In the genomic region with DNA sequence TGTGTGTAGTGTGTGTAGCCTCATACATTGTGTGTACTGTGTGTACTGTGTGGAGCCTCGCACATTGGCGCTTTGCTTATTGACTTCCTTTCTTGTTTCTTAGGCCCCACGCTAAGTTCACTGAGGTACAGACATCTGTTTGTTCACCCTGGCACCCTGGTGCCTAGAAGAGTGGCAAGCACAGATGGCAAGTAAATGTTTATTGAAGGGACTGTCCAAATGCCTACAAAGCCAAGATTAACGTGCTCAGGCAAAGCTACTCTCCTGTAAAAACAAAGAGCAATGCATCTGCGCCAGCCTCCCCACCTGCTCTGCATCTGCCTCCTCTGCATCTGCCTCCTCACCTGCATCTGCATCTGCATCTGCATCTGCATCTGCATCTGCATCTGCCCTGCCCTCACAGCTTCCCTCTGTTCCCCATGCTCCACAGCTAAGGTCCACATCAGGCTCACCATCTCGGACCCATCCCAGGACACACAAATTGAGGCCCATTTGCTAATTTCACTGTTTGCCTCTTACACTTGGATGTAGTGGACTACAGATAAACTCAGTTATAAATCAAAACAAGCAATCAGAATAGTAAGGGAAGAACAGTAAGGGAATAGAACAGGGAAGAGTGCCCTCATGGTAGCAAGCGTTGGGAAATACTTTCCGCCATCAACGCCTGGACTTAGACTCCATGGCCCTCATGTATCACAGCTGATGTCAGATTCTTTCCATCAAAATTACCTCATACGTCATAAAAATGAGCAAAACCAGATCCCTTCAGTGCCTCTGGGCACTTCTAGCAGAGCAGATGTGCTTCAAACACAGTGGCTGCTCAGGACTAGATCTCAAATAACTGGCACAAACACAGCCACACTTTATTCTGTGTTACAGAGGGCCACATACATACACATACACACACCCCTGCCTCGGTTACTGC, we compare ENCODE assay signal across 26 mouse cellular contexts.
A peak's percentile ranks its signal among the peaks of the same experiment; 100 is the strongest.
DNase-seq lines count a peak whose midpoint lies in the region; ATAC-seq and TF ChIP-seq lines count a peak whose summit lies in the region.
"Had no signal": no experiment of that assay in that cellular context is flagged by ENCODE, and none has a peak within 500 bp of the region (broad histone marks: within the 10 kb centered on the region; RNA-seq: fewer than 3 reads in every experiment).

No protein-coding gene starts in this region.

- no peak overlapping the region for H3K4me3 ChIP-seq in lung, embryonic 14.5 days (ENCODE audit: low read depth, low read length)
- H3K4me3 ChIP-seq in stomach, embryonic 15.5 days (replicated peaks) = no peak overlapping the region
- H3K4me3 ChIP-seq in stomach, postnatal 0 days (ENCODE audit: low read depth, low read length) = no peak overlapping the region
- H3K4me3 ChIP-seq in myocyte = no peak overlapping the region
- H3K4me3 ChIP-seq: embryonic facial prominence, embryonic 13.5 days; erythroblast, embryonic 14.5 days; forebrain, embryonic 12.5 days; heart, embryonic 15.5 days; limb, embryonic 15.5 days; midbrain, embryonic 10.5 days had no signal

- no peaks in the 10 kb centered on the region for H3K4me1 ChIP-seq in lung, embryonic 14.5 days (ENCODE audit: insufficient read depth)
- no peaks in the 10 kb centered on the region for H3K4me1 ChIP-seq in stomach, embryonic 15.5 days
- no peaks in the 10 kb centered on the region for H3K4me1 ChIP-seq in stomach, postnatal 0 days (replicated peaks; ENCODE audit: control insufficient read depth, insufficient read depth)
- H3K4me1 ChIP-seq: embryonic facial prominence, embryonic 13.5 days; forebrain, embryonic 12.5 days; heart, embryonic 15.5 days; limb, embryonic 15.5 days; midbrain, embryonic 10.5 days had no signal

- no peaks in the 10 kb centered on the region for H3K79me2 ChIP-seq in myocyte (ENCODE audit: control insufficient read depth, insufficient read depth)

- no peak overlapping the region for H3ac ChIP-seq in myocyte (ENCODE audit: control insufficient read depth, insufficient read length)

- H3K4me2 ChIP-seq in lung, embryonic 14.5 days = no peak overlapping the region
- no peak overlapping the region for H3K4me2 ChIP-seq in stomach, embryonic 15.5 days
- no peak overlapping the region for H3K4me2 ChIP-seq in stomach, postnatal 0 days (replicated peaks; ENCODE audit: low read depth)
- no peak overlapping the region for H3K4me2 ChIP-seq in myocyte (ENCODE audit: low read depth)
- H3K4me2 ChIP-seq: embryonic facial prominence, embryonic 13.5 days; forebrain, embryonic 12.5 days; heart, embryonic 15.5 days; hindbrain, embryonic 14.5 days; limb, embryonic 15.5 days had no signal

- 71% methylated on average over 11 of the region's 11 CpGs for WGBS in lung, embryonic 14.5 days
- 84% methylated on average over 11 of the region's 11 CpGs for WGBS in stomach, embryonic 15.5 days
- 81% methylated on average over 11 of the region's 11 CpGs for WGBS in stomach, postnatal 0 days

- ATAC-seq in lung, embryonic 14.5 days (ENCODE audit: insufficient read depth) = peak; percentile 23; the same call in 1 of the 2 replicates
- ATAC-seq in stomach, embryonic 15.5 days (ENCODE audit: insufficient read depth, low FRiP score, low read depth) = peak; percentile 16; the same call in 1 of the 2 replicates
- ATAC-seq in stomach, postnatal 0 days (ENCODE audit: low FRiP score, low TSS enrichment) = no peak
- ATAC-seq: inflammation-experienced regulatory T-cells, adult 6 months; Patski had no signal

- H3K9me3 ChIP-seq in lung, embryonic 14.5 days (ENCODE audit: low read depth, low read length) = no peaks in the 10 kb centered on the region
- H3K9me3 ChIP-seq in stomach, embryonic 15.5 days = no peaks in the 10 kb centered on the region
- H3K9me3 ChIP-seq in stomach, postnatal 0 days (ENCODE audit: control insufficient read depth, low read length) = no peaks in the 10 kb centered on the region
- H3K9me3 ChIP-seq: embryonic facial prominence, embryonic 13.5 days; forebrain, embryonic 12.5 days; heart, embryonic 15.5 days; limb, embryonic 15.5 days; midbrain, embryonic 10.5 days had no signal

- H3K9ac ChIP-seq in lung, embryonic 14.5 days = no peak overlapping the region
- H3K9ac ChIP-seq in stomach, embryonic 15.5 days = no peak overlapping the region
- H3K9ac ChIP-seq in stomach, postnatal 0 days (ENCODE audit: low read length) = no peak overlapping the region
- H3K9ac ChIP-seq: embryonic facial prominence, embryonic 13.5 days; forebrain, embryonic 12.5 days; heart, embryonic 15.5 days; hindbrain, embryonic 14.5 days; limb, embryonic 15.5 days had no signal

- TF ChIP-seq POLR2A in myocyte (IDR thresholded peaks at IDR 0.05; ENCODE audit: insufficient read length, low read depth) = no peak

- no peak overlapping the region for H3K27ac ChIP-seq in lung, embryonic 14.5 days (ENCODE audit: low read depth)
- H3K27ac ChIP-seq in stomach, embryonic 15.5 days = no peak overlapping the region
- H3K27ac ChIP-seq in stomach, postnatal 0 days (replicated peaks) = no peak overlapping the region
- H3K27ac ChIP-seq: embryonic facial prominence, embryonic 13.5 days; forebrain, embryonic 12.5 days; heart, embryonic 15.5 days; hindbrain, embryonic 14.5 days; limb, embryonic 15.5 days; midbrain, embryonic 10.5 days had no signal

- no peaks in the 10 kb centered on the region for H3K27me3 ChIP-seq in lung, embryonic 14.5 days (ENCODE audit: insufficient read depth, low read length)
- no peaks in the 10 kb centered on the region for H3K27me3 ChIP-seq in stomach, embryonic 15.5 days (replicated peaks)
- no peaks in the 10 kb centered on the region for H3K27me3 ChIP-seq in stomach, postnatal 0 days (ENCODE audit: control insufficient read depth, insufficient read depth, low read length)
- H3K27me3 ChIP-seq in myocyte (ENCODE audit: control insufficient read depth, insufficient read depth, insufficient read length) = no peaks in the 10 kb centered on the region
- H3K27me3 ChIP-seq: embryonic facial prominence, embryonic 13.5 days; forebrain, embryonic 12.5 days; heart, embryonic 15.5 days; limb, embryonic 15.5 days; Patski had no signal

- H3K36me3 ChIP-seq in lung, embryonic 14.5 days (ENCODE audit: insufficient read depth) = peaks cover 5% of the 10 kb centered on the region; the same call in 1 of the 2 replicates
- H3K36me3 ChIP-seq in stomach, embryonic 15.5 days = peaks cover 10% of the 10 kb centered on the region
- peaks cover 2% of the 10 kb centered on the region; the same call in 1 of the 2 replicates for H3K36me3 ChIP-seq in stomach, postnatal 0 days (ENCODE audit: control insufficient read depth, insufficient read depth, low read length)
- peaks cover 15% of the 10 kb centered on the region for H3K36me3 ChIP-seq in myocyte (ENCODE audit: control insufficient read depth, insufficient read depth)

- DNase-seq in cerebellum, adult 11-12 months = peak; percentile 49
- no peak for DNase-seq in cerebellum, postnatal 36 days
- DNase-seq in lung, embryonic 14.5 days = peak; percentile 43
- DNase-seq in lung, postnatal 4 days = no peak
- no peak for DNase-seq in stomach, postnatal 0 days (ENCODE audit: low spot score)
- no peak for DNase-seq in thymus, postnatal 25 days
- DNase-seq: adrenal gland, postnatal 36 days; embryo, embryonic 11 days; heart, postnatal 36 days; kidney, adult 9 months; kidney, postnatal 14 days; right cerebral cortex, adult 18-20 months; right cerebral cortex, postnatal 4 days; thymus, adult 18-20 months; thymus, postnatal 4 days had no signal

- no peak for TF ChIP-seq EP300 in stomach, postnatal 0 days (optimal IDR thresholded peaks at IDR 0.05)

- no peak for TF ChIP-seq CTCF in lung, embryonic 14.5 days (IDR thresholded peaks at IDR 0.05; ENCODE audit: low read depth)
- TF ChIP-seq CTCF in stomach, postnatal 0 days (IDR thresholded peaks at IDR 0.05; ENCODE audit: low read depth) = no peak

TF ChIP-seq in myocyte, 11 proteins besides CTCF, POLR2A, EP300 and RAD21:
- TF ChIP-seq MYOD1 (IDR thresholded peaks at IDR 0.05; ENCODE audit: control insufficient read depth in 1 of 3, insufficient read length in 2 of 3, low read depth in 2 of 3) (peak; percentile 44 to 70 (median 66)), TCF3 (IDR thresholded peaks at IDR 0.05; ENCODE audit: insufficient read length, low read depth) (peak; percentile 42), MYOG (IDR thresholded peaks at IDR 0.05; ENCODE audit: control insufficient read depth in 1 of 3, insufficient read depth in 1 of 3, insufficient read length in 2 of 3, low read depth in 2 of 3) (peak; percentile 15 to 78 (median 45)), USF1 (IDR thresholded peaks at IDR 0.05; ENCODE audit: low read depth) (no peak), MAX (IDR thresholded peaks at IDR 0.05; ENCODE audit: low read depth) (no peak), TCF12 (IDR thresholded peaks at IDR 0.05; ENCODE audit: insufficient read depth, poor library complexity, severe bottlenecking) (no peak), E2F4 (IDR thresholded peaks at IDR 0.05; ENCODE audit: insufficient read depth) (no peak)

Comparison
In these comparisons a context has a peak if more than half of its experiments do, and no peak if none do; other contexts are left out.
1. DNase-seq: peak in cerebellum, adult 11-12 months (single experiment) and lung, embryonic 14.5 days (single experiment); none in cerebellum, postnatal 36 days (0 of 2), lung, postnatal 4 days (0 of 2), stomach, postnatal 0 days (single experiment) and thymus, postnatal 25 days (single experiment).